In the genomic region with DNA sequence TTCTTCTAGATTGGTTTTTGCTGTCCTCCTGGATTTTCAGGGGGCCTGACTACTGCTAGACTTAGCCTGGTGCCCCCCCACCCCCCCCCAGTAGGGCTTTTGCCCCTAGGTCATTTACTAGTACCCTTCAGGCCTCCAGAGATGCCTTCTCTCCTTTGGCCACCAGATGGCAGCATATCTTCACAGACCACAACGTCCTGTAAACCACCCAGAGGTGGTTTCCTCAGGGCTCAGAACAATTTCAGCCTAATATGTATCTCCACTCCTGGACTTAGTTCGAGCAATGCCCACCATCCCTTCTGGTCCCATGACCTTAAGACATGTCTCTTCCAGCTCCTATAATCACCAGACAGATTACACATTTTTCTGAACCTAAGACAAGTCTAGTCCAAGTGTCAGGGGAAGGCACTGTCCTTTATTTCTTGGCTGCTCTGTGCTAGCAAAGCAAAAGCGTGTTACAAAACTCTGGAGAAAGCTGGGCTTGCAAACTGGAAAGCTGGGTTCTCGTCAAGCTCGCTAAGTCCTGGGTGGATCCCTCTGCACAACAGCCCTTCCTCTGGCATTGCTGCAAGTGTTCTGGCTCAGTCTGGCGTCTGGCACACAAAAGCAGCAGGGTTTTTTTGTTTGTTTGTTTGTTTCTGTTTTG, we compare ENCODE assay signal across 8 mouse cellular contexts. TPM values are rescaled to one million over a fixed set of nuclear protein-coding genes. Genes with fewer than 3 reads are reported as not detected.
DNase-seq lines count a peak whose midpoint lies in the region; ATAC-seq and TF ChIP-seq lines count a peak whose summit lies in the region.

No protein-coding gene starts in this region.

- H3K4me2 ChIP-seq in embryonic facial prominence, embryonic 13.5 days, result no peak overlapping the region
- H3K4me2 ChIP-seq in heart, embryonic 11.5 days, result no peak overlapping the region
- H3K4me2 ChIP-seq in liver, embryonic 11.5 days, result no peak overlapping the region
- no peak overlapping the region for H3K4me2 ChIP-seq in neural tube, embryonic 11.5 days (ENCODE audit: low read depth)
- no peak overlapping the region for H3K4me2 ChIP-seq in stomach, postnatal 0 days (replicated peaks; ENCODE audit: low read depth)

- peak overlapping the region; percentile 64; the same call in 1 of the 2 replicates for H3K27ac ChIP-seq in embryonic facial prominence, embryonic 13.5 days
- no peak overlapping the region for H3K27ac ChIP-seq in heart, embryonic 11.5 days (ENCODE audit: low read depth, low read length)
- no peak overlapping the region for H3K27ac ChIP-seq in liver, embryonic 11.5 days (ENCODE audit: low read depth, low read length)
- no peak overlapping the region for H3K27ac ChIP-seq in neural tube, embryonic 11.5 days (ENCODE audit: low read depth, low read length)
- no peak overlapping the region for H3K27ac ChIP-seq in stomach, postnatal 0 days (replicated peaks)

- DNase-seq in B cell, adult 2 months, result peak; percentile 75 to 79
- DNase-seq in adrenal gland, postnatal 25 days, result peak; percentile 72
- peak; percentile 90 for DNase-seq in kidney, postnatal 10 days
- peak; percentile 70 for DNase-seq in liver, embryonic 11.5 days (ENCODE audit: low spot score)
- peak; percentile 76 for DNase-seq in neural tube, embryonic 11.5 days (ENCODE audit: low spot score)
- DNase-seq in stomach, postnatal 0 days (ENCODE audit: low spot score), result peak; percentile 78

- WGBS in embryonic facial prominence, embryonic 13.5 days, result 43% methylated on average over 6 of the region's 6 CpGs
- WGBS in heart, embryonic 11.5 days (ENCODE audit: insufficient replicate concordance), result 42% methylated on average over 6 of the region's 6 CpGs
- 44% methylated on average over 6 of the region's 6 CpGs for WGBS in liver, embryonic 11.5 days
- 51% methylated on average over 6 of the region's 6 CpGs for WGBS in neural tube, embryonic 11.5 days
- WGBS in stomach, postnatal 0 days, result 29% methylated on average over 6 of the region's 6 CpGs

- peaks cover 38% of the 10 kb centered on the region for H3K4me1 ChIP-seq in embryonic facial prominence, embryonic 13.5 days
- H3K4me1 ChIP-seq in heart, embryonic 11.5 days (ENCODE audit: control insufficient read depth, insufficient read depth, low read length), result peaks cover 9% of the 10 kb centered on the region; the same call in 1 of the 2 replicates
- H3K4me1 ChIP-seq in liver, embryonic 11.5 days (replicated peaks; ENCODE audit: control insufficient read depth, insufficient read depth, low read length), result no peaks in the 10 kb centered on the region
- 0 out of 2 replicates have a peak, but pooled peaks cover 4% of the 10 kb centered on the region for H3K4me1 ChIP-seq in neural tube, embryonic 11.5 days (ENCODE audit: control insufficient read depth, insufficient read depth, low read length)
- 0 out of 2 replicates have a peak, but pooled peaks cover 4% of the 10 kb centered on the region for H3K4me1 ChIP-seq in stomach, postnatal 0 days (replicated peaks; ENCODE audit: control insufficient read depth, insufficient read depth)

- no peak for ATAC-seq in embryonic facial prominence, embryonic 13.5 days (ENCODE audit: insufficient number of reproducible peaks, insufficient read depth, low FRiP score, low TSS enrichment, low read depth)
- ATAC-seq in heart, embryonic 11.5 days (replicated peaks; ENCODE audit: insufficient number of reproducible peaks, low FRiP score, low TSS enrichment), result no peak
- ATAC-seq in liver, embryonic 11.5 days (replicated peaks; ENCODE audit: low FRiP score), result 0 out of 2 replicates have a peak, but pooled peaks have one; percentile 39
- no peak for ATAC-seq in neural tube, embryonic 11.5 days (ENCODE audit: insufficient read depth, low FRiP score, low TSS enrichment)
- peak; percentile 36; the same call in 1 of the 2 replicates for ATAC-seq in stomach, postnatal 0 days (ENCODE audit: low FRiP score, low TSS enrichment)

- no peak overlapping the region for H3K9ac ChIP-seq in embryonic facial prominence, embryonic 13.5 days
- 0 out of 2 replicates have a peak overlapping the region, but pooled peaks have one; percentile 16 for H3K9ac ChIP-seq in heart, embryonic 11.5 days (ENCODE audit: low read depth, low read length)
- H3K9ac ChIP-seq in liver, embryonic 11.5 days (ENCODE audit: low read depth, low read length), result no peak overlapping the region
- H3K9ac ChIP-seq in neural tube, embryonic 11.5 days (ENCODE audit: low read length), result no peak overlapping the region
- no peak overlapping the region for H3K9ac ChIP-seq in stomach, postnatal 0 days (ENCODE audit: low read length)

- H3K9me3 ChIP-seq in embryonic facial prominence, embryonic 13.5 days, result no peaks in the 10 kb centered on the region
- H3K9me3 ChIP-seq in heart, embryonic 11.5 days (replicated peaks; ENCODE audit: control insufficient read depth, low read length), result no peaks in the 10 kb centered on the region
- no peaks in the 10 kb centered on the region for H3K9me3 ChIP-seq in liver, embryonic 11.5 days (ENCODE audit: control insufficient read depth, low read length)
- no peaks in the 10 kb centered on the region for H3K9me3 ChIP-seq in neural tube, embryonic 11.5 days (ENCODE audit: control insufficient read depth, low read length)
- H3K9me3 ChIP-seq in stomach, postnatal 0 days (ENCODE audit: control insufficient read depth, low read length), result no peaks in the 10 kb centered on the region

- TF ChIP-seq CTCF in stomach, postnatal 0 days (IDR thresholded peaks at IDR 0.05; ENCODE audit: low read depth), result peak; percentile 88

- H3K27me3 ChIP-seq in embryonic facial prominence, embryonic 13.5 days, result no peaks in the 10 kb centered on the region
- H3K27me3 ChIP-seq in heart, embryonic 11.5 days (ENCODE audit: control insufficient read depth, insufficient read depth, low read length), result no peaks in the 10 kb centered on the region
- no peaks in the 10 kb centered on the region for H3K27me3 ChIP-seq in liver, embryonic 11.5 days (replicated peaks; ENCODE audit: control insufficient read depth, insufficient read depth, low read length)
- H3K27me3 ChIP-seq in neural tube, embryonic 11.5 days (ENCODE audit: control insufficient read depth, insufficient read depth, low read length), result no peaks in the 10 kb centered on the region
- H3K27me3 ChIP-seq in stomach, postnatal 0 days (ENCODE audit: control insufficient read depth, insufficient read depth, low read length), result no peaks in the 10 kb centered on the region

- no peaks in the 10 kb centered on the region for H3K36me3 ChIP-seq in embryonic facial prominence, embryonic 13.5 days
- H3K36me3 ChIP-seq in heart, embryonic 11.5 days (ENCODE audit: control insufficient read depth, insufficient read depth, low read length), result no peaks in the 10 kb centered on the region
- no peaks in the 10 kb centered on the region for H3K36me3 ChIP-seq in liver, embryonic 11.5 days (ENCODE audit: control insufficient read depth, insufficient read depth, low read length)
- no peaks in the 10 kb centered on the region for H3K36me3 ChIP-seq in neural tube, embryonic 11.5 days (ENCODE audit: control insufficient read depth, insufficient read depth, low read length)
- H3K36me3 ChIP-seq in stomach, postnatal 0 days (ENCODE audit: control insufficient read depth, insufficient read depth, low read length), result no peaks in the 10 kb centered on the region

- no peak for TF ChIP-seq EP300 in stomach, postnatal 0 days (optimal IDR thresholded peaks at IDR 0.05)

- H3K4me3 ChIP-seq in embryonic facial prominence, embryonic 13.5 days, result no peak overlapping the region
- H3K4me3 ChIP-seq in heart, embryonic 11.5 days (ENCODE audit: low read depth, low read length), result no peak overlapping the region
- H3K4me3 ChIP-seq in liver, embryonic 11.5 days (ENCODE audit: low read depth, low read length), result no peak overlapping the region
- no peak overlapping the region for H3K4me3 ChIP-seq in neural tube, embryonic 11.5 days (ENCODE audit: low read depth, low read length)
- H3K4me3 ChIP-seq in stomach, postnatal 0 days (ENCODE audit: low read depth, low read length), result no peak overlapping the region

RNA-seq across cellular contexts. Expression of gene Plg, which starts 38.0 kb away (rescaled TPM):
- 16.7 TPM in 1 of 2 replicates, not detected in the other for total RNA-seq in adrenal gland, postnatal 25 days (2021)
- polyA plus RNA-seq in embryonic facial prominence, embryonic 13.5 days (2015; fragmentation: Nextera tagmentation; extraction: Ambion mirVana), result 4.2 TPM in 1 of 2 replicates, not detected in the other
- 0.23 and 3.0 TPM in 2 replicates for polyA plus RNA-seq in heart, embryonic 11.5 days (2014; fragmentation: Nextera tagmentation; extraction: Ambion mirVana)
- polyA plus RNA-seq in liver, embryonic 11.5 days (2014; fragmentation: Nextera tagmentation; extraction: Ambion mirVana), result 130 and 157 TPM in 2 replicates
- 0.11 TPM in 1 of 2 replicates, not detected in the other for polyA plus RNA-seq in neural tube, embryonic 11.5 days (2014; fragmentation: Nextera tagmentation; extraction: Ambion mirVana)
- 0.95 and 2.5 TPM in 2 replicates for polyA plus RNA-seq in stomach, postnatal 0 days (2015; fragmentation: Nextera tagmentation; extraction: Ambion mirVana)

Comparison
In these comparisons a context has a peak if more than half of its experiments do, and no peak if none do; other contexts are left out.
1. ATAC-seq: peak in liver, embryonic 11.5 days (single experiment) and stomach, postnatal 0 days (single experiment); none in embryonic facial prominence, embryonic 13.5 days (single experiment), heart, embryonic 11.5 days (single experiment) and neural tube, embryonic 11.5 days (single experiment).
2. RNA of gene Plg, which starts 38.0 kb away (polyA plus RNA-seq): 130 to 157 TPM in liver, embryonic 11.5 days; 0.23 to 3.0 TPM in heart, embryonic 11.5 days, 0.95 to 2.5 TPM in stomach, postnatal 0 days, 0.11 TPM in neural tube, embryonic 11.5 days and 4.2 TPM in embryonic facial prominence, embryonic 13.5 days; every median in the first group is over 10 times any median in the second.
3. Peak in every context shown above with its lines, with median percentiles within 50 percentile points of each other: DNase-seq.